Mouse (Mus musculus): ENCODE measurements around the gene Nav2. TPM values are rescaled to one million over a fixed set of nuclear protein-coding genes. Genes with fewer than 3 reads are reported as not detected.

The Nav2 gene
- total and polyA plus RNA-seq, 3 experiments = 2.0 to 2.7 TPM; not detected in 1

DNA sequence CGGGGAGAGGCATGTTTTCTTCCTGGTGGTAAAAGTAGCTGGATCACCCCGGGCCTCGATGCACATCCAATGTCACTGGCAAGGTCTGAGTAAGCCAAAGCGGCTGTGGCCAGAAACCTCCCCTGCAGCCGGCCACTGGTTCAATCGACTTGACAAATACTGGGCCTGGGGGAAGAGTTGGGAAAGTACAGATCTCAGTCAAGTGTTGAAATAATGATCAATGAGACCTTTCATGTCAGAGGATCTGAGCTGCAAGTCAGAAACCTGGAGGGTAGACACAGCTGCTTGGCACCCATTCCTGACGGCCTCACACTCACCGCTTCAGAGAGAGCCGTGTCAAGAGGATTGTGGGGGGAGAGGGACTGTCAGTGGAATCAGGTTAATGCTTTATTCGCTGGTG, 548.9 kb downstream of the Nav2 start:
- Histone ChIP-seq H3K27me3 (ENCODE audit: control insufficient read depth in 1 of 2, insufficient read depth in 2 of 2, low read length in 2 of 2) (no peaks in the 10 kb centered on the region), H3K4me3 (ENCODE audit: control insufficient read depth in 1 of 2, insufficient read depth in 1 of 2, low read depth in 2 of 2, low read length in 2 of 2) (no peak overlapping the region), H3K9ac (ENCODE audit: control insufficient read depth, low read depth, low read length, poor library complexity, severe bottlenecking) (no peak overlapping the region), H3K36me3 (ENCODE audit: control insufficient read depth in 1 of 2, insufficient read depth in 2 of 2, low read length in 2 of 2) (peaks cover 0 to 3% of the 10 kb centered on the region in 2 experiments; a peak in 1 of 4 replicates), H3K27ac (ENCODE audit: control insufficient read depth, low read depth, low read length) (no peak overlapping the region), H3K4me1 (ENCODE audit: control insufficient read depth in 1 of 2, insufficient read depth in 2 of 2, low read length in 2 of 2) (no peaks in the 10 kb centered on the region; a peak in 1 of 4 replicates), H3K9me3 (replicated peaks; ENCODE audit: insufficient read depth, low read length) (no peaks in the 10 kb centered on the region), H3K79me2 (ENCODE audit: control insufficient read depth, insufficient read depth, low read length, poor library complexity) (no peaks in the 10 kb centered on the region)
- DNase-seq (ENCODE audit: low read depth, low spot score) = no peak
- no peak for TF ChIP-seq MAFK (IDR thresholded peaks at IDR 0.05; ENCODE audit: borderline replicate concordance, low read depth, low read length)
- TF ChIP-seq KAT2A (conservative IDR thresholded peaks at IDR 0.05; ENCODE audit: low read depth, low read length) = no peak
- TF ChIP-seq GATA1 (IDR thresholded peaks at IDR 0.05; ENCODE audit: low read depth, low read length) = no peak
- TF ChIP-seq POLR2A (IDR thresholded peaks at IDR 0.05; ENCODE audit: control insufficient read depth in 1 of 2, insufficient read depth in 1 of 2, low read depth in 1 of 2, low read length in 2 of 2, poor library complexity in 1 of 2) = no peak
- TF ChIP-seq MYC (IDR thresholded peaks at IDR 0.05; ENCODE audit: low read depth, low read length) = no peak
- no peak for TF ChIP-seq SMC3 (IDR thresholded peaks at IDR 0.05; ENCODE audit: low read depth, low read length)
- no peak for TF ChIP-seq TBP (IDR thresholded peaks at IDR 0.05; ENCODE audit: low read depth, low read length)
- no peak for TF ChIP-seq CHD2 (IDR thresholded peaks at IDR 0.05; ENCODE audit: low read length)
- TF ChIP-seq USF1 (IDR thresholded peaks at IDR 0.05; ENCODE audit: low read depth, low read length) = no peak
- TF ChIP-seq JUND (IDR thresholded peaks at IDR 0.05; ENCODE audit: low read depth, low read length) = no peak
- TF ChIP-seq ZC3H11A (IDR thresholded peaks at IDR 0.05; ENCODE audit: low read depth, low read length) = no peak
- TF ChIP-seq NELFE (IDR thresholded peaks at IDR 0.05; ENCODE audit: low read depth, low read length) = no peak
- TF ChIP-seq SIN3A (IDR thresholded peaks at IDR 0.05; ENCODE audit: low read length) = no peak
- TF ChIP-seq ZMIZ1 (IDR thresholded peaks at IDR 0.05; ENCODE audit: low read depth, low read length) = no peak
- TF ChIP-seq ETS1 (IDR thresholded peaks at IDR 0.05; ENCODE audit: low read depth, low read length) = no peak
- no peak for TF ChIP-seq MYB (IDR thresholded peaks at IDR 0.05; ENCODE audit: low read depth, low read length)
- TF ChIP-seq MAX (IDR thresholded peaks at IDR 0.05; ENCODE audit: low read length) = no peak

DNA sequence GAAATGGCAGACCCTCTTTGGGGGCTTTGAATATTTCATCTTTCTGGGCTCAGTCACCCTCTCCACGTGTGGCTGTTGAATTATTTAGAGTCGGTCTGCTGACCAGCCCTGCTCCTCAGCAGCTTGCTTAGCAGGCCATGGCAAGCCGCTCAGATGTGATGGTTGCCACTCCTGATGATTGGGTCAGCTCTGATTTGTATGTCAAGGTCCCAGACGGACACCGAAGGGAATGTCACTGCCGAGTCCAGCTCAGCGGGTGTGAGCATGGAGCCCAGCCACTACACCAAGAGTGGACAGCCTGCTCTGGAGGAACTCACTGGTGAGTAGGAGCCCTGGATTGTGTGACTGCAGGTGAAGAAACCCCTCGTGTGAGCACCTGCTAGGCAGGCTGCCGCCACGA, 549.4 kb downstream of the Nav2 start:
- Histone ChIP-seq H3K4me3 (ENCODE audit: control insufficient read depth in 1 of 2, insufficient read depth in 1 of 2, low read depth in 2 of 2, low read length in 2 of 2) (no peak overlapping the region), H3K79me2 (ENCODE audit: control insufficient read depth, insufficient read depth, low read length, poor library complexity) (no peaks in the 10 kb centered on the region), H3K4me1 (ENCODE audit: control insufficient read depth in 1 of 2, insufficient read depth in 2 of 2, low read length in 2 of 2) (no peaks in the 10 kb centered on the region; a peak in 1 of 4 replicates), H3K27me3 (ENCODE audit: control insufficient read depth in 1 of 2, insufficient read depth in 2 of 2, low read length in 2 of 2) (no peaks in the 10 kb centered on the region), H3K9ac (ENCODE audit: control insufficient read depth, low read depth, low read length, poor library complexity, severe bottlenecking) (no peak overlapping the region), H3K27ac (ENCODE audit: control insufficient read depth, low read depth, low read length) (no peak overlapping the region), H3K9me3 (replicated peaks; ENCODE audit: insufficient read depth, low read length) (no peaks in the 10 kb centered on the region), H3K36me3 (ENCODE audit: control insufficient read depth in 1 of 2, insufficient read depth in 2 of 2, low read length in 2 of 2) (peaks cover 0 to 3% of the 10 kb centered on the region in 2 experiments; a peak in 1 of 4 replicates)
- no peak for TF ChIP-seq CTCF (IDR thresholded peaks at IDR 0.05 in 2 of 3, conservative IDR thresholded peaks at IDR 0.05 in 1 of 3; ENCODE audit: control insufficient read depth in 1 of 3, insufficient read depth in 1 of 3, low read depth in 2 of 3, low read length in 3 of 3, poor library complexity in 1 of 3, severe bottlenecking in 1 of 3)
- TF ChIP-seq NRF1 (IDR thresholded peaks at IDR 0.05; ENCODE audit: insufficient read depth, low read depth, low read length, poor library complexity, severe bottlenecking) = no peak
- no peak for TF ChIP-seq USF2 (IDR thresholded peaks at IDR 0.05; ENCODE audit: borderline replicate concordance in 1 of 2, insufficient read depth in 1 of 2, low read depth in 1 of 2, low read length in 2 of 2)
- TF ChIP-seq ZC3H11A (IDR thresholded peaks at IDR 0.05; ENCODE audit: low read depth, low read length) = no peak
- no peak for TF ChIP-seq SMC3 (IDR thresholded peaks at IDR 0.05; ENCODE audit: low read depth, low read length)
- no peak for TF ChIP-seq UBTF (IDR thresholded peaks at IDR 0.05; ENCODE audit: borderline replicate concordance, insufficient read depth, low read depth, low read length)
- no peak for TF ChIP-seq RAD21 (IDR thresholded peaks at IDR 0.05; ENCODE audit: low read depth, low read length)
- TF ChIP-seq POLR2AphosphoS5 (IDR thresholded peaks at IDR 0.05; ENCODE audit: borderline replicate concordance, low read depth, low read length) = no peak
- no peak for TF ChIP-seq JUND (IDR thresholded peaks at IDR 0.05; ENCODE audit: low read depth, low read length)
- no peak for TF ChIP-seq EP300 (IDR thresholded peaks at IDR 0.05; ENCODE audit: low read depth in 1 of 2, low read length in 2 of 2)
- TF ChIP-seq MYC (IDR thresholded peaks at IDR 0.05; ENCODE audit: low read depth, low read length) = no peak
- no peak for TF ChIP-seq MAFK (IDR thresholded peaks at IDR 0.05; ENCODE audit: borderline replicate concordance, low read depth, low read length)
- no peak for TF ChIP-seq HCFC1 (IDR thresholded peaks at IDR 0.05; ENCODE audit: low read depth, low read length)
- no peak for TF ChIP-seq E2F4 (IDR thresholded peaks at IDR 0.05; ENCODE audit: borderline replicate concordance, low read depth, low read length)
- DNase-seq (ENCODE audit: low read depth, low spot score) = no peak

All from MEL (cell line).